Mouse (Mus musculus) liver, embryonic 12.5 days (tissue): ENCODE results near the gene Rpl35. TPM values are rescaled to one million over a fixed set of nuclear protein-coding genes. Genes with fewer than 3 reads are reported as not detected.

Experiments
- ATAC-seq: fragments of 200-750 bp; cut with Nextera tagmentation; 2 replicates; pipeline ENCODE4 v1.8.0; 2017; ENCODE audit warnings: moderate number of reproducible peaks, mild to moderate bottlenecking, moderate library complexity
- H3K27ac ChIP-seq: fragments of 300-500 bp; sonication (generic); 2 replicates; pipeline ENCODE4 v1.5.1; 2016; ENCODE audit warnings: mild to moderate bottlenecking
- H3K27me3 ChIP-seq: fragments of 300-500 bp; sonication (generic); replicated peaks from 2 replicates; pipeline ENCODE4 v1.6.1; 2016; ENCODE audit warnings: mild to moderate bottlenecking, moderate library complexity
- H3K36me3 ChIP-seq: fragments of 300-500 bp; sonication (generic); 2 replicates; pipeline ENCODE4 v1.6.1; 2016; ENCODE audit warnings: mild to moderate bottlenecking, moderate library complexity
- H3K4me1 ChIP-seq: fragments of 300-500 bp; sonication (generic); 2 replicates; pipeline ENCODE4 v1.6.1; 2016
- H3K4me2 ChIP-seq: fragments of 300-500 bp; sonication (generic); 2 replicates; pipeline ENCODE4 v1.6.1; 2016; ENCODE audit warnings: mild to moderate bottlenecking, moderate library complexity
- H3K4me3 ChIP-seq: fragments of 300-500 bp; sonication (generic); 2 replicates; pipeline ENCODE4 v1.5.1; 2016; ENCODE audit warnings: mild to moderate bottlenecking, moderate library complexity
- H3K9ac ChIP-seq: fragments of 300-500 bp; sonication (generic); 2 replicates; pipeline ENCODE4 v1.6.1; 2016; ENCODE audit warnings: mild to moderate bottlenecking, moderate library complexity
- H3K9me3 ChIP-seq: fragments of 300-500 bp; sonication (generic); replicated peaks from 2 replicates; pipeline ENCODE4 v1.6.1; 2016; ENCODE audit warnings: mild to moderate bottlenecking, moderate library complexity
- WGBS: fragments of 180-500 bp; shearing (Covaris S2); methylation state at CpG from one replicate; pipeline ENCODE4 v1.1.7; 2016; ENCODE audit not compliant: insufficient replicate concordance; 5-methylcytosine and 5-hydroxymethylcytosine counted together
- polyA plus RNA-seq: library from polyadenylated mRNA; unstranded; fragments of >200 nt; fragmentation: Nextera tagmentation; extraction: Ambion mirVana; gene quantifications from 2 replicates; pipeline ENCODE4 v1.2.1, GENCODE M21; 2016

Rpl35 gene
- polyA plus RNA-seq, 1 experiment from 2014 or later = 1,050 TPM

- no peak overlapping the region for H3K27ac ChIP-seq
- H3K36me3 ChIP-seq = no peaks in the 10 kb centered on the region
- no peak overlapping the region for H3K9ac ChIP-seq
- H3K4me3 ChIP-seq = no peak overlapping the region
- no peaks in the 10 kb centered on the region; the same call in 1 of the 2 replicates for H3K27me3 ChIP-seq
- H3K4me1 ChIP-seq = peaks cover 50% of the 10 kb centered on the region
- 0 out of 2 replicates have a peak, but pooled peaks have one; percentile 7 for ATAC-seq
- WGBS = 38% methylated on average over 4 of the region's 4 CpGs
- H3K9me3 ChIP-seq = no peaks in the 10 kb centered on the region
- H3K4me2 ChIP-seq = no peak overlapping the region
Observed at GRCm38 (mm10) chr2:38992004-38992403, 13.4 kb downstream of the Rpl35 start.

DNA sequence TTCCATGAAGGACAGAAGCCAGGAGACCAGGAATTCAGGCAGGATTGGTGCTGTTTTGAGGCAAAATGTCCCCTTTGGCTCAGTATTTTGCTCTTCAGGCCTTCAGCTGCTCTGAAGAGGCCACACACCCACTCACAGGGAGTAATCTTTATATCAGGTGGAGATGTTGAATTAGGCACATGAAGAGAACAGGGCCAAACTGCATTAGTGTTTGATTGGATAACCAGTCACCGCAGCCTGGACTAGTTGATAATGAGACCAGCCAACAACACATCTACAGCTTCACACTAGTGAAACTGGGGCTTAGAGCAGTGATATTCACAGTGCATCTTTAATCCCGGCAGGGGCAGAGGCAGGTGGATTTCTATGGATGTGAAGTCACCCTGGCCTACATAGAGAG is 16.5 kb downstream of the Rpl35 start:
- peak; percentile 88 for ATAC-seq
- Histone ChIP-seq H3K4me1 (peaks cover 45% of the 10 kb centered on the region), H3K36me3 (no peaks in the 10 kb centered on the region), H3K9ac (no peak overlapping the region), H3K27ac (peak overlapping the region; percentile 62), H3K4me2 (peak overlapping the region; percentile 13; the same call in 1 of the 2 replicates), H3K9me3 (peaks cover 10% of the 10 kb centered on the region), H3K4me3 (no peak overlapping the region), H3K27me3 (no peaks in the 10 kb centered on the region)
- 52% methylated on average over 2 of the region's 2 CpGs for WGBS

- Histone ChIP-seq H3K27me3 (no peaks in the 10 kb centered on the region), H3K9me3 (peaks cover 16% of the 10 kb centered on the region), H3K4me1 (peaks cover 45% of the 10 kb centered on the region), H3K4me3 (no peak overlapping the region), H3K9ac (no peak overlapping the region), H3K36me3 (no peaks in the 10 kb centered on the region), H3K27ac (0 out of 2 replicates have a peak overlapping the region, but pooled peaks have one; percentile 62), H3K4me2 (no peak overlapping the region)
- 82% methylated on average over 6 of the region's 6 CpGs for WGBS
- ATAC-seq = no peak
Observed at GRCm38 (mm10) chr2:38987803-38988510, 17.5 kb downstream of the Rpl35 start.

DNA sequence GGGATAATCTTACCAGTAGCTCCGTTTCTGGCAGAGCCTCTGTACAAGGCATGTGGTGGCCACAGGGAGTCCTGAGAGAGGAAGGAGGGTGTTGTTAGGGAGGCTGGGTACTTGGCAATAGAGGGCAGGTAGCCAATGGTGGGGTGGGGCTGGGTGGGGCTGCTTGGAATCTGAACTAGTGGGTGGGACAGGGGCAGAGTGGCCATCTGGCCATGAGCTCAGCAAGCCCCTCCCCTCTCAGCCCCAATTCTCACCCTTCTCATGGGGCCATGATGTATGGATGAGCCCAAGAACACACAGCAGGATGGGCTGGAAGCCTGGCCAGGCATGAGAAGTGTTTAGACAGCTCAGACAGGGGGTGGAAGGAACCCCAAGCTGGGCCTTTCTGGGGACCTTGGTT is 18.1 kb downstream of the Rpl35 start:
- no peak for ATAC-seq
- Histone ChIP-seq H3K4me2 (no peak overlapping the region), H3K27me3 (no peaks in the 10 kb centered on the region), H3K4me3 (no peak overlapping the region), H3K36me3 (no peaks in the 10 kb centered on the region), H3K9me3 (peaks cover 16% of the 10 kb centered on the region), H3K4me1 (peaks cover 45% of the 10 kb centered on the region), H3K9ac (no peak overlapping the region), H3K27ac (no peak overlapping the region)
- whole genome bisulfite sequencing = 50% methylated on average over 1 of the region's 1 CpGs

DNA sequence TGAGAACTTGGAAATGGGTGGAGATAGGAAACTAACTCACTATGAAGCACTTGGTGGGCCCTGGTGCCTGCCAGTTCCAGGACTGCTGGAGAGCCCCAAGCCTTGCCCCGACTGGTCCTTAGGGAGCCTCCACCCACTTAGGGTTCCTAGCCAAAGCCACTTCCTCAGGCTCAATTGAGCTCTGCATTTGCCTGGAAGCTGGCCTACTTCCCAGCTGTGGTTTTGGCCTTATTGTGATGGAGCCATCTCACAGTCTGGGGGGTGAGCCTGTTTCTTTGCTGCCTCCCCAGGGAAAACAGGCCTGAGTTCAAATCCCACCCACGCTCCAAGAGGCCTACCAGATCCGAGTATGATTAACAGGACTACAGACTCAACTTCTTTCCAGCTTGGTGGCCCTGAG is 18.8 kb downstream of the Rpl35 start:
- 67% methylated on average over 3 of the region's 3 CpGs for WGBS
- Histone ChIP-seq H3K9ac (no peak overlapping the region), H3K9me3 (peaks cover 16% of the 10 kb centered on the region), H3K4me2 (no peak overlapping the region), H3K27me3 (no peaks in the 10 kb centered on the region), H3K4me3 (no peak overlapping the region), H3K27ac (no peak overlapping the region), H3K36me3 (no peaks in the 10 kb centered on the region), H3K4me1 (peaks cover 37% of the 10 kb centered on the region)
- ATAC-seq = no peak

DNA sequence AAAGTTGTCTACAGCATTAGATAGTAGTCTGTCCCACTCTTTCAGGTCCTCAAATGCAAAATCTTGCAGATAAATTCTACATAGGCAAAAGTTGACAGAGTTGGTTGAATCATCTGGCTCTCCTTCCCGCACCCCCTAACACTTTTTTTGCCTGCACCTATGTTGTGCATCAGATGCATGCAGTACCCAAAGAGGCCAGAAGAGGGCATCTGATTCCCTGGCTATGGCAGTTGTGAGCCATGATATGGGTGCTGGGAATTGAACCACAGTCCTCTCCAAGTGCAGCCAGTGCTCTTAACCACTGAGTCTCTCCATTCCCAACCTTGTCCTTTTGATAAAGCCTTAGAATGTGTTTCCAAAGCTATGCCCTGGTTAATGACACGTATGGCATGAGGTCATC is 22.0 kb downstream of the Rpl35 start:
- no peak overlapping the region for H3K4me3 ChIP-seq
- 90% methylated on average over 2 of the region's 2 CpGs for WGBS
- peaks cover 21% of the 10 kb centered on the region for H3K27me3 ChIP-seq
- H3K27ac ChIP-seq = no peak overlapping the region
- peaks cover 16% of the 10 kb centered on the region for H3K9me3 ChIP-seq
- ATAC-seq = no peak
- H3K4me1 ChIP-seq = peaks cover 14% of the 10 kb centered on the region
- H3K36me3 ChIP-seq = no peaks in the 10 kb centered on the region
- no peak overlapping the region for H3K4me2 ChIP-seq
- no peak overlapping the region for H3K9ac ChIP-seq

DNA sequence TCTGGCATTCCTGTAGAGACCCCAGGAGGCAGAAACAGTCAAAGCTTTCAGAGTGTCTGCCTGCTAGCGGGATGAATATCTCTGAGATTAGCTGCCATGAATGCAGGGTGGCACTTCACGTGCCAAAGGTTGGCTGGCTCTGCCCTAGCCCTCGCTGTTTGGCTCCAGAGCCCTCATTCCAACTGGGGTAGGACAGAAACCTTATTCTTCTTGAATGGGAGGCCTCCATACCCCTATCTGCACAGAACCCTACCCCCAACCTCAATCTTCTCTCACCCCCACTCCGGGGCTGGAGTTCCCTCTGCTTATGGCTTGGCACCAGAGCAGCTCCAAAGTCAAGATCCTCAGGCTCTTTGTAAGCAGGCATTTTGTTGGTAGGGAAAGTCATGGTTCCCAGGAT is 27.6 kb downstream of the Rpl35 start:
- 76% methylated on average over 4 of the region's 4 CpGs for WGBS
- Histone ChIP-seq H3K4me2 (no peak overlapping the region), H3K36me3 (no peaks in the 10 kb centered on the region), H3K9me3 (no peaks in the 10 kb centered on the region), H3K27ac (no peak overlapping the region), H3K9ac (no peak overlapping the region), H3K4me1 (peaks cover 13% of the 10 kb centered on the region), H3K27me3 (peaks cover 42% of the 10 kb centered on the region), H3K4me3 (no peak overlapping the region)
- ATAC-seq = no peak

DNA sequence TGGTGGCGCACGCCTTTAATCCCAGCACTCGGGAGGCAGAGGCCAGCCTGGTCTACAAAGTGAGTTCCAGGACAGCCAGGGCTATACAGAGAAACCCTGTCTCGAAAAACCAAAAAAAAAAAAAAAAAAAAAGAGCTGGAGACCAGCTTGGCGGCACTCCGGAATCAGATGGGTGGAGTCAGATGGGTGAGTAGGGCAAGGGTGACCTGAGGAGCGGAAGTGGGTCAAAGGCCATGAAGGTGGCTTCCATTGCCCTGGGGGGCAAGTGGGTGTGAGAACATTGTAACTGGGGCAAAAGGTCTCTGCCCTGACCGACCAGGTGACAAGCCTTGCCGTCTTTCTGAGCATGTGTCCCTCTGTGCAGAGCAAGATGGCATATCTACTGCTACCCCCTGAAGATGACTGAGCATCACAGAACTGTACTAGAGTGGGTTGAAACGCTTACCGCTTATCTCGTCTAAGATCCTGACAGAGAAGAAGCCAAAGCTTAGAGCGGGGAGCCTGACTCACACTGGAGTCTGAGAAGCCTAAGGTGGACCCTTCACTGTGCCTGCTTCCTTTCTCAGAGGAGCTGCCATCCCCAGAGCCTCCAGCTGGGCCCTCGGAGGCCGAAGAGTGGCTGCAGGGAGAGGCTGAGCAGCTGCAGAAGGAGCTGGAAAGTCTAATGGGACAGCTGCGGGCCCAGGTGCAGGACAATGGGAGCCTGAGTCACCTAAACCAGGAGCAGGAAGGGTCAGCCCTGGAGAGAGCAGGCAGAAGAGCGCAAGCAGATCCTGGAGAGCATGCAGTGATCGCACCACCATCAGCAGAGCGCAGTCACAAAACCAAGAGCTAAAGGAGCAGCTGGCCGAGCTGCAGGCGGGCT is 29.3 kb downstream of the Rpl35 start:
- Histone ChIP-seq H3K27me3 (peaks cover 40% of the 10 kb centered on the region), H3K4me1 (peaks cover 18% of the 10 kb centered on the region), H3K4me2 (no peak overlapping the region), H3K4me3 (no peak overlapping the region), H3K9ac (no peak overlapping the region), H3K27ac (no peak overlapping the region), H3K9me3 (no peaks in the 10 kb centered on the region), H3K36me3 (no peaks in the 10 kb centered on the region)
- WGBS = 67% methylated on average over 21 of the region's 21 CpGs
- no peak for ATAC-seq

DNA sequence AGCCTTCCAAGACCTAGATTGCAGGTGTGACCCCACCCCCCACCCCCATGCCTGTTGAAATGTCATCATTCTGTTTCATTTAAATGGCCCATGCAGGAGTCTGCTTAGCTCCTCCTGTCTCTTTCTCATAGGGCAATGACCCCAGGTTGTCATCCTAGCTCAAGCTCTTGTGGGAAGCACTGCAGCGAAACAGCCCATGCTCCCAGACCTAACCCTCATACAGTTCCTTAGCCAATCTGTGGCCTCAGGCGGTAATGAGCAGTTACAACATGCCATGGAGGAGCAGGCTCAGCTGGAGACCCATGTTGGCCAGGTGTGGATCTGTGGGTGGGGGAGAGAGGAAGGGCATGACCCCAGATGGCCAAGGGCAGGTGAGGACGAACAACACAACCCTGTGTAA is 30.2 kb downstream of the Rpl35 start:
- no peak for ATAC-seq
- WGBS = 57% methylated on average over 3 of the region's 3 CpGs
- Histone ChIP-seq H3K27me3 (peaks cover 32% of the 10 kb centered on the region), H3K4me1 (peaks cover 28% of the 10 kb centered on the region), H3K9me3 (no peaks in the 10 kb centered on the region), H3K4me3 (no peak overlapping the region), H3K9ac (no peak overlapping the region), H3K4me2 (no peak overlapping the region), H3K27ac (no peak overlapping the region), H3K36me3 (no peaks in the 10 kb centered on the region)

DNA sequence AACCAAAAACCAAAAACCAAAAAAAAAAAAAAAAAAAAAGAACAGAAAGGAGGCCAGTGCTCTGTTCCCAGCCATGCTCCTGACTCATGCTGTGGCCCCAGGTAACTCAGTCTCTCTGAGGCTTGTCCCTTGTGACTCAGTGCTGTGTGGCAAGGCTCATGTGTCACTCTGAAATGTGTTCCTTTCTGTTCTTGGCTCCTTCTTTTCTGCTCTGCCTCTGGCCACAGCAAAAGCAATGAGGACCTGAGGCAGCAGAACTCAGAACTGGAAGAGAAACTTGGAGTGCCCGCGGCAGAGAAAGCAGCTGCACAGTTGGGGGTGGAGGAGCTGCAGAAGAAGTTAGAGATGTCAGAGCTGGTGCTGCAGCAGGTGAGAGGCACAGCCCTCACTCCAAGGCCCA is 31.3 kb downstream of the Rpl35 start:
- Histone ChIP-seq H3K4me3 (no peak overlapping the region), H3K9ac (no peak overlapping the region), H3K4me1 (peaks cover 38% of the 10 kb centered on the region), H3K36me3 (no peaks in the 10 kb centered on the region), H3K4me2 (no peak overlapping the region), H3K9me3 (no peaks in the 10 kb centered on the region), H3K27me3 (peaks cover 22% of the 10 kb centered on the region), H3K27ac (no peak overlapping the region)
- no peak for ATAC-seq
- WGBS = 33% methylated on average over 2 of the region's 2 CpGs

GRCm38 (mm10) chr2:38973701-38974100 is 31.7 kb downstream of the Rpl35 start:
- ATAC-seq = no peak
- WGBS = 65% methylated on average over 7 of the region's 7 CpGs
- Histone ChIP-seq H3K4me3 (no peak overlapping the region), H3K27me3 (peaks cover 21% of the 10 kb centered on the region), H3K4me1 (peaks cover 43% of the 10 kb centered on the region), H3K36me3 (no peaks in the 10 kb centered on the region), H3K9ac (no peak overlapping the region), H3K4me2 (no peak overlapping the region), H3K9me3 (no peaks in the 10 kb centered on the region), H3K27ac (no peak overlapping the region)

GRCm38 (mm10) chr2:38973223-38973622 is 32.2 kb downstream of the Rpl35 start:
- Histone ChIP-seq H3K27ac (no peak overlapping the region), H3K9ac (no peak overlapping the region), H3K4me3 (no peak overlapping the region), H3K4me1 (peaks cover 44% of the 10 kb centered on the region), H3K36me3 (no peaks in the 10 kb centered on the region), H3K9me3 (no peaks in the 10 kb centered on the region), H3K4me2 (no peak overlapping the region), H3K27me3 (peaks cover 19% of the 10 kb centered on the region)
- ATAC-seq = no peak
- WGBS = 14% methylated on average over 2 of the region's 2 CpGs
